Mouse (Mus musculus) forebrain, embryonic 11.5 days (tissue): ENCODE data around the gene Muc1. TPM values are rescaled to one million over a fixed set of nuclear protein-coding genes. Genes with fewer than 3 reads are reported as not detected.

Experiments used
- ATAC-seq: fragments of 200-750 bp; cut with Nextera tagmentation; replicated peaks from 2 replicates; pipeline ENCODE4 v1.8.0; 2017; ENCODE audit warnings: moderate TSS enrichment; ENCODE audit not compliant: low FRiP score
- DNase-seq: peaks from one replicate; pipeline ENCODE4 v3.0.0-alpha.2; 2017; ENCODE audit warnings: low spot score
- H3K27ac ChIP-seq: fragments of 300-500 bp; sonication (generic); 2 replicates; pipeline ENCODE4 v1.5.1; 2014; ENCODE audit warnings: low read depth, low read length
- H3K27me3 ChIP-seq: fragments of 300-500 bp; sonication (generic); 2 replicates; pipeline ENCODE4 v1.6.1; 2014; ENCODE audit warnings: mild to moderate bottlenecking, low read length, mixed read lengths; ENCODE audit not compliant: control insufficient read depth, insufficient read depth
- H3K36me3 ChIP-seq: fragments of 300-500 bp; sonication (generic); 2 replicates; pipeline ENCODE4 v1.6.1; 2014; ENCODE audit warnings: mild to moderate bottlenecking, low read length, moderate library complexity, mixed read lengths; ENCODE audit not compliant: control insufficient read depth, insufficient read depth
- H3K4me1 ChIP-seq: fragments of 300-500 bp; sonication (generic); replicated peaks from 2 replicates; pipeline ENCODE4 v1.6.1; 2014; ENCODE audit warnings: low read length, mixed read lengths; ENCODE audit not compliant: control insufficient read depth, insufficient read depth
- H3K4me2 ChIP-seq: fragments of 300-500 bp; sonication (generic); 2 replicates; pipeline ENCODE4 v1.6.1; 2014; ENCODE audit warnings: low read depth, mild to moderate bottlenecking, low read length, moderate library complexity, mixed read lengths; ENCODE audit not compliant: severe bottlenecking
- H3K4me3 ChIP-seq: fragments of 300-500 bp; sonication (generic); 2 replicates; pipeline ENCODE4 v1.5.1; 2014; ENCODE audit warnings: low read depth, low read length
- H3K9ac ChIP-seq: fragments of 300-500 bp; sonication (generic); 2 replicates; pipeline ENCODE4 v1.6.1; 2014; ENCODE audit warnings: low read length
- H3K9me3 ChIP-seq: fragments of 300-500 bp; sonication (generic); 2 replicates; pipeline ENCODE4 v1.6.1; 2016; ENCODE audit warnings: low read length, mixed read lengths; ENCODE audit not compliant: control insufficient read depth
- WGBS: fragments of 180-500 bp; shearing (Covaris S2); extraction: QIAGEN DNeasy Blood & Tissue Kit; methylation state at CpG from one replicate; pipeline ENCODE4 v1.1.7; 2014; 5-methylcytosine and 5-hydroxymethylcytosine counted together
- microRNA counts: library from miRNA; unstranded; fragments of <30 nt; microRNA quantifications from one replicate; lab custom pipeline; 2015
- microRNA-seq: library from miRNA; unstranded; fragments of <30 nt; microRNA quantifications from one replicate; pipeline ENCODE4, GENCODE M21; 2016; ENCODE audit not compliant: insufficient number of aligned reads
- polyA plus RNA-seq: library from polyadenylated mRNA; unstranded; fragments of >200 nt; fragmentation: Nextera tagmentation; extraction: Ambion mirVana; gene quantifications from 2 replicates; pipeline ENCODE4 v1.2.1, GENCODE M21; 2014

The Muc1 gene
- polyA plus RNA-seq, 1 experiment from 2014 or later = 2.0 TPM

DNA sequence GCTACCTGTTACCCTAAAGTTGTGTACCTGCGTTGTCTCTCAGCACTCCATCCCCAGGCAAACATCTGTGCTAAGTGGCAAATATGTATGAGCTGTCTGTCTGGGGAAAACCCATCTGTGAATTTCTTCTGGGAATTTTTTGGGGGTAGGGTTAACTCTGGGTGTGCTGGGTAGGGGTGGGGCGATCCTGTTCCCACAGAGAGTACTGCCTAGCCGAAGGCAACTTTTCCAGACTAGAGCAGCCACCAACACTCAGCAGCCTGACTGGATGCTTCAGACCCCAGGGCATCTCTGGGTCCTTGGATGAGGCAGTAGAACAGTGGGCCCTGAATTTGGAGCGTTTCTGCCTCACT is 53.4 kb downstream of the Muc1 start:
- H3K36me3 ChIP-seq = no peaks in the 10 kb centered on the region
- no peak overlapping the region for H3K27ac ChIP-seq
- H3K9ac ChIP-seq = no peak overlapping the region
- H3K9me3 ChIP-seq = no peaks in the 10 kb centered on the region
- peaks cover 17% of the 10 kb centered on the region for H3K4me1 ChIP-seq
- no peak overlapping the region for H3K4me2 ChIP-seq
- peaks cover 28% of the 10 kb centered on the region for H3K27me3 ChIP-seq
- 26% methylated on average over 4 of the region's 4 CpGs for WGBS
- ATAC-seq (no peak), DNase-seq (no peak)
- no peak overlapping the region for H3K4me3 ChIP-seq

MicroRNAs within 50 kb of the gene (microRNA counts, 519-probe panel; counts per million panel counts)
- microRNA mmu-miR-92b (lab: Ali Mortazavi, UCI) = 5,667 counts per million, percentile 74 among the panel's probes with 10 or more counts

Small RNA genes within 50 kb of the gene (microRNA-seq; reads per million reads assigned to microRNA genes)
- gene Mir92b = 19,871 reads per million, percentile 98 among the genes with 10 or more reads in this experiment

Other genes with a start within 250 kb of the Muc1 start
- gene Rusc1, start 135.7 kb upstream of the Muc1 start, polyA plus RNA-seq = 23.9 and 24.5 TPM in 2 replicates
- not detected in 2 replicates for gene Gm43738, start 128.0 kb upstream of the Muc1 start, polyA plus RNA-seq
- gene Fdps, start 127.1 kb upstream of the Muc1 start, polyA plus RNA-seq = 332 and 356 TPM in 2 replicates
- gene Pklr, start 92.9 kb upstream of the Muc1 start, polyA plus RNA-seq = 2.1 and 2.8 TPM in 2 replicates
- 6.3 and 6.7 TPM in 2 replicates for gene Hcn3, start 68.9 kb upstream of the Muc1 start, polyA plus RNA-seq
- gene Clk2, start 64.3 kb upstream of the Muc1 start, polyA plus RNA-seq = 34.7 and 40.8 TPM in 2 replicates
- gene Scamp3, start 51.6 kb upstream of the Muc1 start, polyA plus RNA-seq = 92.5 and 107 TPM in 2 replicates
- gene Fam189b, start 45.9 kb upstream of the Muc1 start, polyA plus RNA-seq = 26.3 and 27.8 TPM in 2 replicates
- 32.4 and 37.7 TPM in 2 replicates for gene Gba, start 26.1 kb upstream of the Muc1 start, polyA plus RNA-seq
- gene Thbs3, start 13.9 kb upstream of the Muc1 start, polyA plus RNA-seq = 63.3 and 69.9 TPM in 2 replicates
- 194 and 213 TPM in 2 replicates for gene Mtx1, start 2.0 kb upstream of the Muc1 start, polyA plus RNA-seq
- gene Krtcap2, start 16.9 kb downstream of the Muc1 start, polyA plus RNA-seq = 237 and 252 TPM in 2 replicates
- 11.9 and 13.5 TPM in 2 replicates for gene Trim46, start 17.3 kb downstream of the Muc1 start, polyA plus RNA-seq
- 79.0 and 83.9 TPM in 2 replicates for gene Dpm3, start 30.3 kb downstream of the Muc1 start, polyA plus RNA-seq
- 28.4 and 31.8 TPM in 2 replicates for gene Slc50a1, start 41.5 kb downstream of the Muc1 start, polyA plus RNA-seq
- gene Efna1, start 52.1 kb downstream of the Muc1 start, polyA plus RNA-seq = 10.8 and 11.4 TPM in 2 replicates
- gene Efna3, start 93.9 kb downstream of the Muc1 start, polyA plus RNA-seq = 6.6 and 7.7 TPM in 2 replicates
- gene Efna4, start 109.0 kb downstream of the Muc1 start, polyA plus RNA-seq = 17.1 and 20.7 TPM in 2 replicates
- gene Adam15, start 120.9 kb downstream of the Muc1 start, polyA plus RNA-seq = 27.9 and 28.4 TPM in 2 replicates
- gene Dcst2, start 132.9 kb downstream of the Muc1 start, polyA plus RNA-seq = 0.13 TPM in 1 of 2 replicates, not detected in the other
- gene Dcst1, start 136.2 kb downstream of the Muc1 start, polyA plus RNA-seq = 0.08 and 0.15 TPM in 2 replicates
- gene Zbtb7b, start 165.7 kb downstream of the Muc1 start, polyA plus RNA-seq = 1.3 and 1.4 TPM in 2 replicates
- gene Lenep, start 173.7 kb downstream of the Muc1 start, polyA plus RNA-seq = 0.91 and 1.9 TPM in 2 replicates
- 28.5 and 31.9 TPM in 2 replicates for gene Flad1, start 182.8 kb downstream of the Muc1 start, polyA plus RNA-seq
- 491 and 495 TPM in 2 replicates for gene Cks1b, start 189.3 kb downstream of the Muc1 start, polyA plus RNA-seq
- gene Shc1, start 189.4 kb downstream of the Muc1 start, polyA plus RNA-seq = 30.9 and 31.6 TPM in 2 replicates
- 53.9 and 60.6 TPM in 2 replicates for gene Pygo2, start 201.2 kb downstream of the Muc1 start, polyA plus RNA-seq
- gene Pbxip1, start 207.6 kb downstream of the Muc1 start, polyA plus RNA-seq = 9.1 and 10.0 TPM in 2 replicates
- 62.5 and 71.1 TPM in 2 replicates for gene Pmvk, start 225.5 kb downstream of the Muc1 start, polyA plus RNA-seq